8 mouse cellular contexts compared by ENCODE assay signal in the genomic region with DNA sequence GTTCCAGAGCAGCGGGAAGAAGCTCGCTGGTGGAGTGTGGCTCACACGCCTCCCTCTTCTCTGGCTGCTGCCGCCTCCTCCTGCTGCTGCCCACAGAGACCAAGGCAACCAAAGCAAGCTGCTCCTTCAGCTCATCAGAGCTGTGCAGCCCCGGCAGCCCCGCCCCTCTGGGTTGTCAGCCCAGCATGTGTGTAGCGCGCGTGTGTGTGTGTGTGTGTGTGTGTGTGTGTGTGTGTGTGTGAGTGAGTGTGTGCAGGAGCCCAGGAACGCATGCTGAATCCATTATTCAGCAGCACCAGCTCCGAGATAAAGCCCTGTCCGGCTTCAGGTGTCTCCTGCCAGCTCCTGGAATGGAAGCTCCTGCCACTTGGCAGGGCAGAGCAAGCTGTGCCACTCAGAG. TPM values are rescaled to one million over a fixed set of nuclear protein-coding genes. Genes with fewer than 3 reads are reported as not detected.
DNase-seq lines count a peak whose midpoint lies in the region; ATAC-seq lines count a peak whose summit lies in the region.

A gene (minus strand): TSS at position 112 of the 400 bp plus-strand sequence.

- H3K27ac ChIP-seq in midbrain, embryonic 16.5 days (ENCODE audit: low read length), result peak within 1 kb of the TSS; percentile 56

- peaks cover 27% of the 10 kb centered on the region for H3K4me1 ChIP-seq in midbrain, embryonic 16.5 days (ENCODE audit: control insufficient read depth, insufficient read depth, low read length)

- no peaks in the 10 kb centered on the region for H3K27me3 ChIP-seq in midbrain, embryonic 16.5 days (ENCODE audit: control insufficient read depth, insufficient read depth, low read depth, low read length)

- peak within 1 kb of the TSS; percentile 18 for H3K4me3 ChIP-seq in midbrain, embryonic 16.5 days (ENCODE audit: low read depth, low read length)

- H3K36me3 ChIP-seq in midbrain, embryonic 16.5 days (ENCODE audit: control insufficient read depth, insufficient read depth, low read length), result no peaks in the 10 kb centered on the region

- peak; percentile 82 for ATAC-seq in midbrain, embryonic 16.5 days

- no peaks in the 10 kb centered on the region for H3K9me3 ChIP-seq in midbrain, embryonic 16.5 days (replicated peaks; ENCODE audit: control insufficient read depth, low read length, poor library complexity, severe bottlenecking)

- 14% methylated on average over 12 of the region's 12 CpGs for WGBS in midbrain, embryonic 16.5 days

- DNase-seq in heart, adult 9 months (ENCODE audit: low spot score in 2 of 2), result peak; percentile 8 to 12
- DNase-seq in heart, adult 8-10 months (ENCODE audit: low spot score), result no peak
- peak; percentile 41 for DNase-seq in cerebellum, adult 8-10 months
- DNase-seq in frontal cortex, postnatal 25 days (ENCODE audit: low spot score in 2 of 2), result peak; percentile 25 to 49
- peak; percentile 52 to 57 for DNase-seq in layer of hippocampus, postnatal 14 days (ENCODE audit: low spot score in 2 of 2)
- no peak for DNase-seq in kidney, adult 8-10 months
- DNase-seq in spleen, postnatal 10 days (ENCODE audit: low spot score in 2 of 2), result no peak

- H3K4me2 ChIP-seq in midbrain, embryonic 16.5 days (ENCODE audit: low read length), result peak within 1 kb of the TSS; percentile 52

- peak within 1 kb of the TSS; percentile 56 for H3K9ac ChIP-seq in midbrain, embryonic 16.5 days (ENCODE audit: low read depth, low read length)

RNA-seq across cellular contexts. Expression of the gene that starts here (rescaled TPM):
- total RNA-seq in heart, adult 8-10 months (2022), result under 1 TPM in 1 of 4 experiments, not detected in 3; 0.03 TPM
- 1 to 10 TPM; 3.5 to 5.5 TPM for total RNA-seq in layer of hippocampus, postnatal 14 days (2021)
- polyA plus RNA-seq in midbrain, embryonic 16.5 days (2015; fragmentation: Nextera tagmentation; extraction: Ambion mirVana), result 4.0 and 5.5 TPM in 2 replicates

Comparison
In these comparisons a context has a peak if more than half of its experiments do, and no peak if none do; other contexts are left out.
1. RNA of the gene that starts here (total RNA-seq): 3.5 to 5.5 TPM in layer of hippocampus, postnatal 14 days; 0.03 TPM in heart, adult 8-10 months; every median in the first group is over 4 times any median in the second.
2. DNase-seq: peak in heart, adult 9 months (2 of 2), cerebellum, adult 8-10 months (single experiment), frontal cortex, postnatal 25 days (2 of 2) and layer of hippocampus, postnatal 14 days (2 of 2); none in heart, adult 8-10 months (single experiment), kidney, adult 8-10 months (0 of 2) and spleen, postnatal 10 days (0 of 2).